Mouse (Mus musculus) lung, postnatal 0 days (tissue): ENCODE results near the gene Cdk1.

Experiments used
- CTCF ChIP-seq: IDR thresholded peaks from 2 replicates; pipeline ENCODE4 v1.5.1; 2016; ENCODE audit warnings: antibody characterized with exemption, mild to moderate bottlenecking
- EP300 ChIP-seq: IDR thresholded peaks from 2 replicates; pipeline ENCODE4 v1.6.1; 2016; ENCODE audit warnings: antibody characterized with exemption, mild to moderate bottlenecking, control low read depth

DNA sequence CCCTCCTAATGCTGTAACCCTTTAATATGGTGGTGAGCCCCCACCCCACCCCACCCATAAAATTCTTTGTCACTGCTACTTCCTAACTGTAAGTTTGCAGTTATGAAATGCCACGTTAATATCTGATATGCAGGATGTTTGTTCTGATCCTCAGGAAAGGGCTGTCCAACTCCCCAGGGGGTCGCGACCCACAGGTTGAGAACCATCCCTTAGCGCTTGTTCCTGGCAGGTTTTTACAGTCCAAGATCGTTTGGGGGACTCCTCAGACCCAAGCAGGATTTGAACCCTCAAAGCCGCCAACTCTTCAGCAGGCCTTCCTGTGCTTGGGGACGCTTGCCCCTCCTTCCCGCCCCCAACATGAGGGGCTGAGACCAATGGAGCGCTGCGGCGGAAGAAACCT lies 16.5 kb downstream of the Cdk1 start:
- TF ChIP-seq CTCF = no peak
- no peak for TF ChIP-seq EP300
